Mouse (Mus musculus): ENCODE measurements around the gene Morn3. TPM values are rescaled to one million over a fixed set of nuclear protein-coding genes. Genes with fewer than 3 reads are reported as not detected.

Gene Morn3
- polyA plus RNA-seq, 1 experiment from 2014 or later, result 3.9 TPM

- no peak overlapping the region for H3K4me3 ChIP-seq (ENCODE audit: low read length)
- ATAC-seq (ENCODE audit: low read depth), result no peak
- H3K27me3 ChIP-seq (ENCODE audit: control insufficient read depth, insufficient read depth, low read depth, low read length), result no peaks in the 10 kb centered on the region
- peaks cover 3% of the 10 kb centered on the region; the same call in 1 of the 2 replicates for H3K9me3 ChIP-seq (ENCODE audit: control insufficient read depth, low read length)
- peaks cover 17% of the 10 kb centered on the region for H3K4me1 ChIP-seq (replicated peaks; ENCODE audit: control insufficient read depth, insufficient read depth, low read length)
- 91% methylated on average over 3 of the region's 3 CpGs for WGBS
- no peak overlapping the region for H3K4me2 ChIP-seq (ENCODE audit: low read depth, low read length)
- H3K27ac ChIP-seq (ENCODE audit: low read length), result no peak overlapping the region
- peaks cover 12% of the 10 kb centered on the region for H3K36me3 ChIP-seq (ENCODE audit: control insufficient read depth, insufficient read depth, low read length)
- no peak overlapping the region for H3K9ac ChIP-seq (ENCODE audit: low read length)
Measured at GRCm38 (mm10) chr5:123031312-123031711, 15.5 kb downstream of the Morn3 start.

DNA sequence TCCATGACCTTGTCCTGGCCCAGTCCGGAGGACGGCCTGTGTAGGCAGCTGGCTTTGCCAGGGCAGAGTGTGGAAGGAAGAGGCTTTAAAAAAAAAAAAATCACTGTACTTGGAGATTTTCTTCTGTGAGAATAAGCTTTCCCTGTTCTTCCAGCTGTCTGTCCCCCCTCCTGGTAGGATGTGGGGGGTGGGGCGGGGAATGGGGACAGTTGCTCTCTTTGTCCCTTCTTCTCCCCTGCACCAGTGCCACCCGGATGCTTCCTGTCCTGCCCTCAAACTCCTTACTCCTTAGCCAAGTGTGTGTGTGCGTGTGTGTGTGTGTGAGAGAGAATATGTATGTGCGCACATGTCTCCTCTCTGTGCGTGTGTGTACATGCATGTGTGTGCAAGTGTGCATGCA lies 17.1 kb downstream of the Morn3 start:
- no peak for ATAC-seq (ENCODE audit: low read depth)
- Histone ChIP-seq H3K27ac (ENCODE audit: low read length) (no peak overlapping the region), H3K4me1 (replicated peaks; ENCODE audit: control insufficient read depth, insufficient read depth, low read length) (peaks cover 16% of the 10 kb centered on the region), H3K36me3 (ENCODE audit: control insufficient read depth, insufficient read depth, low read length) (peaks cover 12% of the 10 kb centered on the region), H3K9ac (ENCODE audit: low read length) (no peak overlapping the region), H3K27me3 (ENCODE audit: control insufficient read depth, insufficient read depth, low read depth, low read length) (no peaks in the 10 kb centered on the region), H3K4me3 (ENCODE audit: low read length) (no peak overlapping the region), H3K9me3 (ENCODE audit: control insufficient read depth, low read length) (peaks cover 3% of the 10 kb centered on the region; the same call in 1 of the 2 replicates), H3K4me2 (ENCODE audit: low read depth, low read length) (no peak overlapping the region)
- 83% methylated on average over 7 of the region's 7 CpGs for WGBS

GRCm38 (mm10) chr5:123027436-123027835 lies 19.4 kb downstream of the Morn3 start:
- no peaks in the 10 kb centered on the region for H3K27me3 ChIP-seq (ENCODE audit: control insufficient read depth, insufficient read depth, low read depth, low read length)
- WGBS, result 37% methylated on average over 6 of the region's 6 CpGs
- no peak overlapping the region for H3K9ac ChIP-seq (ENCODE audit: low read length)
- peaks cover 16% of the 10 kb centered on the region for H3K4me1 ChIP-seq (replicated peaks; ENCODE audit: control insufficient read depth, insufficient read depth, low read length)
- H3K27ac ChIP-seq (ENCODE audit: low read length), result no peak overlapping the region
- no peak for ATAC-seq (ENCODE audit: low read depth)
- H3K36me3 ChIP-seq (ENCODE audit: control insufficient read depth, insufficient read depth, low read length), result peaks cover 12% of the 10 kb centered on the region
- peaks cover 3% of the 10 kb centered on the region; the same call in 1 of the 2 replicates for H3K9me3 ChIP-seq (ENCODE audit: control insufficient read depth, low read length)
- H3K4me3 ChIP-seq (ENCODE audit: low read length), result no peak overlapping the region
- no peak overlapping the region for H3K4me2 ChIP-seq (ENCODE audit: low read depth, low read length)

GRCm38 (mm10) chr5:123026414-123026813 lies 20.4 kb downstream of the Morn3 start:
- peaks cover 8% of the 10 kb centered on the region for H3K36me3 ChIP-seq (ENCODE audit: control insufficient read depth, insufficient read depth, low read length)
- H3K4me1 ChIP-seq (replicated peaks; ENCODE audit: control insufficient read depth, insufficient read depth, low read length), result peaks cover 16% of the 10 kb centered on the region
- 49% methylated on average over 6 of the region's 6 CpGs for WGBS
- H3K27me3 ChIP-seq (ENCODE audit: control insufficient read depth, insufficient read depth, low read depth, low read length), result no peaks in the 10 kb centered on the region
- no peak overlapping the region for H3K4me3 ChIP-seq (ENCODE audit: low read length)
- peak overlapping the region; percentile 41; the same call in 1 of the 2 replicates for H3K27ac ChIP-seq (ENCODE audit: low read length)
- ATAC-seq (ENCODE audit: low read depth), result no peak
- H3K4me2 ChIP-seq (ENCODE audit: low read depth, low read length), result no peak overlapping the region
- peaks cover 3% of the 10 kb centered on the region; the same call in 1 of the 2 replicates for H3K9me3 ChIP-seq (ENCODE audit: control insufficient read depth, low read length)
- H3K9ac ChIP-seq (ENCODE audit: low read length), result no peak overlapping the region

GRCm38 (mm10) chr5:123024965-123025573 lies 21.7 kb downstream of the Morn3 start:
- no peaks in the 10 kb centered on the region for H3K27me3 ChIP-seq (ENCODE audit: control insufficient read depth, insufficient read depth, low read depth, low read length)

DNA sequence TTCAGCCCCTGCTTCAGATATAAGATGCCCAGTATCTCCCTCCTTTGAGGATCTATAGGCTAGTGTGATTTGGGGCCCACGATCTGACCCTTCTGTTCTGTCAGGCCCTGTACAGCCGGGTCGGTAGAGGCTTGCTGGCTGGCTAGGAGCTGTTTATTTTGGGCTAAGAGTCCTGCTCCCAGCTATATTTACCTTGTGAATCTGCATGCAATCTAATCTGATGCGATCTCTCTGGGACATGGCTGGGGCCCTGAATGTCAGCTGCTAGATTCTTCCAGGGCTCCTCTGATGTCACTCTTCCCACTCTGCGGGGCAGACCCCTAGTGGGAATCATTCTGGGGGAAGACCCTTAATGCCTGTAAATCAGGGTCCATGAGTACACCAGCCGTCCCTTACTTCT lies 22.5 kb downstream of the Morn3 start:
- Histone ChIP-seq H3K9me3 (ENCODE audit: control insufficient read depth, low read length) (no peaks in the 10 kb centered on the region), H3K9ac (ENCODE audit: low read length) (no peak overlapping the region), H3K36me3 (ENCODE audit: control insufficient read depth, insufficient read depth, low read length) (no peaks in the 10 kb centered on the region), H3K4me1 (replicated peaks; ENCODE audit: control insufficient read depth, insufficient read depth, low read length) (peaks cover 22% of the 10 kb centered on the region), H3K27me3 (ENCODE audit: control insufficient read depth, insufficient read depth, low read depth, low read length) (no peaks in the 10 kb centered on the region), H3K4me2 (ENCODE audit: low read depth, low read length) (no peak overlapping the region), H3K4me3 (ENCODE audit: low read length) (no peak overlapping the region), H3K27ac (ENCODE audit: low read length) (no peak overlapping the region)
- no peak for ATAC-seq (ENCODE audit: low read depth)
- 80% methylated on average over 6 of the region's 6 CpGs for WGBS

More at GRCm38 (mm10) chr5:123024965-123025573, 21.7 kb downstream of the Morn3 start:
- Histone ChIP-seq H3K4me2 (ENCODE audit: low read depth, low read length) (no peak overlapping the region), H3K4me1 (replicated peaks; ENCODE audit: control insufficient read depth, insufficient read depth, low read length) (peaks cover 16% of the 10 kb centered on the region), H3K27ac (ENCODE audit: low read length) (no peak overlapping the region), H3K4me3 (ENCODE audit: low read length) (no peak overlapping the region), H3K9ac (ENCODE audit: low read length) (no peak overlapping the region), H3K9me3 (ENCODE audit: control insufficient read depth, low read length) (no peaks in the 10 kb centered on the region), H3K36me3 (ENCODE audit: control insufficient read depth, insufficient read depth, low read length) (peaks cover 1% of the 10 kb centered on the region; the same call in 1 of the 2 replicates)
- WGBS, result 72% methylated on average over 9 of the region's 9 CpGs
- no peak for ATAC-seq (ENCODE audit: low read depth)

GRCm38 (mm10) chr5:123023049-123023448 lies 23.8 kb downstream of the Morn3 start:
- Histone ChIP-seq H3K4me1 (replicated peaks; ENCODE audit: control insufficient read depth, insufficient read depth, low read length) (peaks cover 29% of the 10 kb centered on the region), H3K4me2 (ENCODE audit: low read depth, low read length) (no peak overlapping the region), H3K4me3 (ENCODE audit: low read length) (no peak overlapping the region), H3K27ac (ENCODE audit: low read length) (no peak overlapping the region), H3K9me3 (ENCODE audit: control insufficient read depth, low read length) (no peaks in the 10 kb centered on the region), H3K9ac (ENCODE audit: low read length) (no peak overlapping the region), H3K27me3 (ENCODE audit: control insufficient read depth, insufficient read depth, low read depth, low read length) (no peaks in the 10 kb centered on the region), H3K36me3 (ENCODE audit: control insufficient read depth, insufficient read depth, low read length) (no peaks in the 10 kb centered on the region)
- ATAC-seq (ENCODE audit: low read depth), result no peak
- WGBS, result 67% methylated on average over 6 of the region's 6 CpGs

DNA sequence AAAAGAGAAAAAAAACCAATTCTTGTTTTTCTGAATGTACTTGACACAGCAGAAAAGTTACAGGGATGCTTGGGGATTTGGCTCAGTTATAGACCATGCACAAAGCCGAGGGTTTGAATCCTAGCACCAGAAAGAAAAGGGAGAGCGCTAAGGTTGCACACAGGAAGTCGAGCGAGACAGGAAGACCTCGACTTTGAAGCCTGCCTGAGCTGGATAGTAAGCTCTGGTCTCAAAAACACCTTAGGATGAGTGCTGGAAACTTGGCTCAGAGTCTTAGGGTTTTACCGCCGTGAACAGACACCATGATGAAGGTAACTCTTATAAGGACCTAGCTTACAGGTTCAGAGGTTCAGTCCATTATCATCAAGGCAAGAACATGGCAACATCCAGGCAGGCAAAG lies 25.4 kb downstream of the Morn3 start:
- no peak overlapping the region for H3K4me3 ChIP-seq (ENCODE audit: low read length)
- peaks cover 27% of the 10 kb centered on the region for H3K4me1 ChIP-seq (replicated peaks; ENCODE audit: control insufficient read depth, insufficient read depth, low read length)
- no peak overlapping the region for H3K27ac ChIP-seq (ENCODE audit: low read length)
- 80% methylated on average over 7 of the region's 7 CpGs for WGBS
- no peak for ATAC-seq (ENCODE audit: low read depth)
- no peaks in the 10 kb centered on the region for H3K27me3 ChIP-seq (ENCODE audit: control insufficient read depth, insufficient read depth, low read depth, low read length)
- no peaks in the 10 kb centered on the region for H3K36me3 ChIP-seq (ENCODE audit: control insufficient read depth, insufficient read depth, low read length)
- no peak overlapping the region for H3K9ac ChIP-seq (ENCODE audit: low read length)
- H3K9me3 ChIP-seq (ENCODE audit: control insufficient read depth, low read length), result no peaks in the 10 kb centered on the region
- no peak overlapping the region for H3K4me2 ChIP-seq (ENCODE audit: low read depth, low read length)

GRCm38 (mm10) chr5:123020426-123020825 lies 26.4 kb downstream of the Morn3 start:
- peaks cover 31% of the 10 kb centered on the region for H3K4me1 ChIP-seq (replicated peaks; ENCODE audit: control insufficient read depth, insufficient read depth, low read length)
- WGBS, result 90% methylated on average over 5 of the region's 5 CpGs
- no peak overlapping the region for H3K9ac ChIP-seq (ENCODE audit: low read length)
- H3K27me3 ChIP-seq (ENCODE audit: control insufficient read depth, insufficient read depth, low read depth, low read length), result no peaks in the 10 kb centered on the region
- H3K36me3 ChIP-seq (ENCODE audit: control insufficient read depth, insufficient read depth, low read length), result no peaks in the 10 kb centered on the region
- H3K9me3 ChIP-seq (ENCODE audit: control insufficient read depth, low read length), result no peaks in the 10 kb centered on the region
- no peak overlapping the region for H3K4me2 ChIP-seq (ENCODE audit: low read depth, low read length)
- H3K27ac ChIP-seq (ENCODE audit: low read length), result no peak overlapping the region
- H3K4me3 ChIP-seq (ENCODE audit: low read length), result no peak overlapping the region
- no peak for ATAC-seq (ENCODE audit: low read depth)
